Mouse (Mus musculus): ENCODE data around the gene Spns3.

Gene Spns3

GRCm38 (mm10) chr11:72508651-72509050 is 41.7 kb downstream of the Spns3 start:
- no peak for DNase-seq

GRCm38 (mm10) chr11:72507651-72508050 is 42.7 kb downstream of the Spns3 start:
- DNase-seq: no peak

- no peak for DNase-seq
Observed at GRCm38 (mm10) chr11:72504016-72504797, 46.1 kb downstream of the Spns3 start.

GRCm38 (mm10) chr11:72503501-72503921 is 46.8 kb downstream of the Spns3 start:
- DNase-seq: no peak

GRCm38 (mm10) chr11:72502236-72502635 is 48.1 kb downstream of the Spns3 start:
- DNase-seq: no peak

- no peak for DNase-seq
Observed at GRCm38 (mm10) chr11:72501426-72502002, 48.8 kb downstream of the Spns3 start.

- no peak for DNase-seq
Observed at GRCm38 (mm10) chr11:72500139-72500538, 50.2 kb downstream of the Spns3 start.

GRCm38 (mm10) chr11:72497367-72497766 is 52.9 kb downstream of the Spns3 start:
- DNase-seq: no peak

GRCm38 (mm10) chr11:72496775-72497174 is 53.5 kb downstream of the Spns3 start:
- no peak for DNase-seq

GRCm38 (mm10) chr11:72496066-72496465 is 54.2 kb downstream of the Spns3 start:
- DNase-seq: no peak

- DNase-seq: no peak
Observed at GRCm38 (mm10) chr11:72494046-72494988, 56.0 kb downstream of the Spns3 start.

GRCm38 (mm10) chr11:72491130-72491960 is 59.0 kb downstream of the Spns3 start:
- DNase-seq: no peak

- DNase-seq: peak; percentile 97
Observed at GRCm38 (mm10) chr11:72489881-72490301, 60.4 kb downstream of the Spns3 start, which contains the start of gene Spns2. Spns2 (minus strand) TSS chr11:72489904.

- DNase-seq: no peak
Observed at GRCm38 (mm10) chr11:72489397-72489796, 60.9 kb downstream of the Spns3 start.

- DNase-seq: no peak
Observed at GRCm38 (mm10) chr11:72488753-72489271, 61.5 kb downstream of the Spns3 start.

- no peak for DNase-seq
Observed at GRCm38 (mm10) chr11:72487739-72488138, 62.6 kb downstream of the Spns3 start.

- no peak for DNase-seq
Observed at GRCm38 (mm10) chr11:72487171-72487570, 63.1 kb downstream of the Spns3 start.

- DNase-seq: no peak
Observed at GRCm38 (mm10) chr11:72485960-72486359, 64.3 kb downstream of the Spns3 start.

- no peak for DNase-seq
Observed at GRCm38 (mm10) chr11:72485157-72485556, 65.1 kb downstream of the Spns3 start.

GRCm38 (mm10) chr11:72484549-72484948 is 65.8 kb downstream of the Spns3 start:
- no peak for DNase-seq

GRCm38 (mm10) chr11:72481952-72482351 is 68.4 kb downstream of the Spns3 start:
- DNase-seq: no peak

- no peak for DNase-seq
Observed at GRCm38 (mm10) chr11:72481313-72481712, 69.0 kb downstream of the Spns3 start.

Data from lung, postnatal 36 days (tissue).